Mouse (Mus musculus): Measurements from ENCODE around the gene Ankrd55. TPM values are rescaled to one million over a fixed set of nuclear protein-coding genes. Genes with fewer than 3 reads are reported as not detected.
"Not testable (repeated sequence)": the region's sequence is repeated elsewhere in the genome, so short reads cannot be mapped to it uniquely, and the experiment has no call there.

Ankrd55 gene
- total and polyA plus RNA-seq, 3 experiments, result 1.1 to 2.2 (median 1.1) TPM

- in situ Hi-C loops (cut with MboI; ENCODE audit: low pct_ligation_motif_present, low pct_unique_long_range_greater_than_20kb, low sequenced_read_pairs), result no loop called here
- Histone ChIP-seq H3K4me1 (ENCODE audit: control insufficient read depth in 1 of 2, insufficient read depth in 2 of 2) (peaks cover 12 to 40% of the 10 kb centered on the region in 2 experiments), H3K36me3 (replicated peaks in 1 of 2; ENCODE audit: control insufficient read depth in 1 of 2, insufficient read depth in 1 of 2, low read length in 1 of 2) (no peaks in the 10 kb centered on the region), H3K79me2 (replicated peaks; ENCODE audit: control insufficient read depth, extremely low read depth, insufficient read depth, poor library complexity, severe bottlenecking) (no peaks in the 10 kb centered on the region), H3K4me2 (ENCODE audit: insufficient read depth, low read depth, poor library complexity, severe bottlenecking) (peak overlapping the region; percentile 41), H3K9me3 (replicated peaks; ENCODE audit: low read length) (peaks cover 3% of the 10 kb centered on the region), H3K27ac (ENCODE audit: insufficient read depth, low read depth) (peak overlapping the region; percentile 81), H3K4me3 (replicated peaks in 1 of 3; ENCODE audit: low read depth in 2 of 3, low read length in 2 of 3, poor library complexity in 1 of 3) (no peak overlapping the region), H3K27me3 (replicated peaks) (no peaks in the 10 kb centered on the region), H3K9ac (ENCODE audit: insufficient read depth, low read depth) (peak overlapping the region; percentile 24)
- dilution Hi-C loops (cut with MboI; ENCODE audit: extremely low pct_ligation_motif_present, extremely low pct_unique_long_range_greater_than_20kb, low sequenced_read_pairs), result no loop called here
- DNase-seq (ENCODE audit: extremely low read depth), result no peak
- 0 out of 2 replicates have a peak, but pooled peaks have one; percentile 25 for TF ChIP-seq MAZ (IDR thresholded peaks at IDR 0.05; ENCODE audit: low read depth, low read length)
- TF ChIP-seq TBP (conservative IDR thresholded peaks at IDR 0.05; ENCODE audit: low read depth, low read length), result no peak
- TF ChIP-seq ZMIZ1 (IDR thresholded peaks at IDR 0.05; ENCODE audit: low read depth, low read length), result no peak
- TF ChIP-seq HCFC1 (IDR thresholded peaks at IDR 0.05; ENCODE audit: low read depth, low read length), result no peak
- TF ChIP-seq NRF1 (IDR thresholded peaks at IDR 0.05; ENCODE audit: low read depth, low read length), result no peak
- TF ChIP-seq POLR2AphosphoS2 (IDR thresholded peaks at IDR 0.05; ENCODE audit: low read depth, low read length), result no peak
- no peak for TF ChIP-seq ETS1 (conservative IDR thresholded peaks at IDR 0.05; ENCODE audit: low read depth, low read length)
- TF ChIP-seq MAFK (IDR thresholded peaks at IDR 0.05; ENCODE audit: insufficient replicate concordance, low read length), result no peak
- TF ChIP-seq SIN3A (IDR thresholded peaks at IDR 0.05; ENCODE audit: low read length), result no peak
- 0 out of 2 replicates have a peak, but pooled peaks have one; percentile 16 for TF ChIP-seq NELFE (IDR thresholded peaks at IDR 0.05; ENCODE audit: low read depth, low read length)
- TF ChIP-seq TCF12 (IDR thresholded peaks at IDR 0.05; ENCODE audit: low read depth, low read length), result peak; percentile 46; the same call in 1 of the 2 replicates
- TF ChIP-seq MAX (IDR thresholded peaks at IDR 0.05; ENCODE audit: low read length), result peak; percentile 34; the same call in 1 of the 2 replicates
- TF ChIP-seq GABPA (IDR thresholded peaks at IDR 0.05; ENCODE audit: insufficient replicate concordance, low read depth, low read length), result no peak
- peak; percentile 56 for TF ChIP-seq CHD2 (IDR thresholded peaks at IDR 0.05; ENCODE audit: low read length)
- no peak for TF ChIP-seq BHLHE40 (IDR thresholded peaks at IDR 0.05; ENCODE audit: low read depth, low read length)
- TF ChIP-seq POLR2A (IDR thresholded peaks at IDR 0.05; ENCODE audit: low read depth, low read length), result no peak
- no peak for TF ChIP-seq MYC (IDR thresholded peaks at IDR 0.05; ENCODE audit: low read depth, low read length)
- 0 out of 2 replicates have a peak, but pooled peaks have one; percentile 30 for TF ChIP-seq EP300 (IDR thresholded peaks at IDR 0.05; ENCODE audit: low read length)
- TF ChIP-seq MXI1 (IDR thresholded peaks at IDR 0.05; ENCODE audit: low read depth, low read length), result no peak; the same call in 1 of the 2 replicates
- no peak for TF ChIP-seq KAT2A (IDR thresholded peaks at IDR 0.05; ENCODE audit: insufficient replicate concordance, low read length)
These were observed 138.2 kb downstream of the Ankrd55 start for GRCm38 (mm10) chr13:112426265-112427135.

GRCm38 (mm10) chr13:112427136-112427470 is 138.9 kb downstream of the Ankrd55 start:
- peaks cover 12 to 38% of the 10 kb centered on the region in 2 experiments for H3K4me1 ChIP-seq (ENCODE audit: control insufficient read depth in 1 of 2, insufficient read depth in 2 of 2)
- H3K9ac ChIP-seq (ENCODE audit: insufficient read depth, low read depth), result peak overlapping the region; percentile 24; the same call in 1 of the 2 replicates
- H3K27me3 ChIP-seq (replicated peaks); H3K36me3 ChIP-seq (replicated peaks in 1 of 2; ENCODE audit: control insufficient read depth in 1 of 2, insufficient read depth in 1 of 2, low read length in 1 of 2); H3K4me2 ChIP-seq (ENCODE audit: insufficient read depth, low read depth, poor library complexity, severe bottlenecking); H3K4me3 ChIP-seq (replicated peaks in 1 of 3; ENCODE audit: low read depth in 2 of 3, low read length in 2 of 3, poor library complexity in 1 of 3); DNase-seq (ENCODE audit: extremely low read depth); H3K9me3 ChIP-seq (replicated peaks; ENCODE audit: low read length); H3K79me2 ChIP-seq (replicated peaks; ENCODE audit: control insufficient read depth, extremely low read depth, insufficient read depth, poor library complexity, severe bottlenecking); H3K27ac ChIP-seq (ENCODE audit: insufficient read depth, low read depth); in situ Hi-C loops (cut with MboI; ENCODE audit: low pct_ligation_motif_present, low pct_unique_long_range_greater_than_20kb, low sequenced_read_pairs); dilution Hi-C loops (cut with MboI; ENCODE audit: extremely low pct_ligation_motif_present, extremely low pct_unique_long_range_greater_than_20kb, low sequenced_read_pairs): not testable (repeated sequence)
- TF ChIP-seq ZNF384 (IDR thresholded peaks at IDR 0.05; ENCODE audit: low read depth, low read length), result peak; percentile 71
